8 mouse cellular contexts compared by ENCODE assay signal in genomic region chr3:63941204-63941850, GRCm38 (mm10). TPM values are rescaled to one million over a fixed set of nuclear protein-coding genes. Genes with fewer than 3 reads are reported as not detected.
A peak's percentile ranks its signal among the peaks of the same experiment; 100 is the strongest.
DNase-seq lines count a peak whose midpoint lies in the region; TF ChIP-seq lines count a peak whose summit lies in the region.
"Had no signal": no experiment of that assay in that cellular context is flagged by ENCODE, and none has a peak within 500 bp of the region (broad histone marks: within the 10 kb centered on the region; RNA-seq: fewer than 3 reads in every experiment).

No protein-coding gene starts in this region.

- WGBS in cerebellum, adult 2 months = 16% methylated on average over 2 of the region's 2 CpGs

- H3K27ac ChIP-seq in cerebellum, adult 2 months (ENCODE audit: insufficient read depth, low read length) = no peak overlapping the region; the same call in 1 of the 2 replicates

- H3K4me3 ChIP-seq in cerebellum, adult 2 months (replicated peaks; ENCODE audit: insufficient read depth, low read depth, low read length) = no peak overlapping the region

- peak; percentile 2 for DNase-seq in lung, postnatal 10 days
- DNase-seq in lung, postnatal 36 days = no peak
- peak; percentile 41 to 79 for DNase-seq in cerebellum, adult 2 months
- DNase-seq in layer of hippocampus, adult 8-10 months (ENCODE audit: low spot score in 2 of 2) = peak; percentile 25 to 35
- DNase-seq in telencephalon, adult 2 months (ENCODE audit: low read depth, low spot score) = peak; percentile 50
- DNase-seq in urinary bladder, adult 2 months (ENCODE audit: low spot score) = no peak
- no peak for DNase-seq in heart, adult 11 months
- DNase-seq: lung, adult 2 months had no signal

- H3K27me3 ChIP-seq in cerebellum, adult 2 months (ENCODE audit: control insufficient read depth, insufficient read depth, low read length) = no peaks in the 10 kb centered on the region

- no peak for TF ChIP-seq POLR2A in cerebellum, adult 2 months (IDR thresholded peaks at IDR 0.05; ENCODE audit: borderline replicate concordance, insufficient read depth, low read length)

- TF ChIP-seq CTCF in cerebellum, adult 2 months (IDR thresholded peaks at IDR 0.05; ENCODE audit: borderline replicate concordance, insufficient read depth, low read depth, low read length) = no peak

- H3K4me1 ChIP-seq in cerebellum, adult 2 months (ENCODE audit: control insufficient read depth, insufficient read depth, low read length) = no peaks in the 10 kb centered on the region

RNA-seq across cellular contexts. Expression of gene E130311K13Rik, which starts 12.1 kb away (rescaled TPM):
- 4.6 and 4.7 TPM in 2 replicates for polyA plus RNA-seq in cerebellum, adult 2 months (2012; rRNA removed)
- total RNA-seq in layer of hippocampus, adult 8-10 months (2022) = 10 to 100 TPM; 13.1 to 14.4 (median 13.5) TPM
- 7.7 and 7.9 TPM in 2 replicates for polyA plus RNA-seq in urinary bladder, adult 2 months (2012; rRNA removed)

RNA-seq across cellular contexts. Expression of gene Slc33a1, which starts 23.2 kb away (rescaled TPM):
- 21.2 and 23.0 TPM in 2 replicates for polyA plus RNA-seq in cerebellum, adult 2 months (2012; rRNA removed)
- 10 to 100 TPM; 26.2 to 31.3 (median 30.0) TPM for total RNA-seq in layer of hippocampus, adult 8-10 months (2022)
- polyA plus RNA-seq in urinary bladder, adult 2 months (2012; rRNA removed) = 17.5 and 21.4 TPM in 2 replicates

RNA-seq across cellular contexts. Expression of gene Gmps, which starts 34.6 kb away (rescaled TPM):
- 20.5 and 20.7 TPM in 2 replicates for polyA plus RNA-seq in cerebellum, adult 2 months (2012; rRNA removed)
- total RNA-seq in layer of hippocampus, adult 8-10 months (2022) = 10 to 100 TPM; 39.3 to 56.4 (median 47.0) TPM
- polyA plus RNA-seq in urinary bladder, adult 2 months (2012; rRNA removed) = 8.9 and 9.6 TPM in 2 replicates

RNA-seq across cellular contexts. Expression of gene Plch1, which starts 42.1 kb away (rescaled TPM):
- 13.1 and 14.3 TPM in 2 replicates for polyA plus RNA-seq in cerebellum, adult 2 months (2012; rRNA removed)
- total RNA-seq in layer of hippocampus, adult 8-10 months (2022) = 1 to 10 TPM; 5.5 to 8.3 (median 7.0) TPM
- polyA plus RNA-seq in urinary bladder, adult 2 months (2012; rRNA removed) = 0.35 and 0.47 TPM in 2 replicates

Comparison
In these comparisons a context has a peak if more than half of its experiments do, and no peak if none do; other contexts are left out.
1. DNase-seq: peak in lung, postnatal 10 days (single experiment), cerebellum, adult 2 months (2 of 2), layer of hippocampus, adult 8-10 months (2 of 2) and telencephalon, adult 2 months (single experiment); none in lung, postnatal 36 days (single experiment), urinary bladder, adult 2 months (single experiment) and heart, adult 11 months (single experiment).